Mouse (Mus musculus): Measurements from ENCODE around the gene Ifnlr1. TPM values are rescaled to one million over a fixed set of nuclear protein-coding genes. Genes with fewer than 3 reads are reported as not detected.
"Not testable (repeated sequence)": the region's sequence is repeated elsewhere in the genome, so short reads cannot be mapped to it uniquely, and the experiment has no call there.

The Ifnlr1 gene
- under 1 TPM; 0.24 to 0.26 TPM for total RNA-seq (2021)

GRCm38 (mm10) chr4:135685906-135686567 is at the start of gene Ifnlr1:
Gene Ifnlr1, plus strand, starts transcription at chr4:135686287.
- peak in 1 of 2 experiments; percentile 57 for DNase-seq (ENCODE audit: extremely low spot score in 1 of 2, low spot score in 2 of 2)
- intact Hi-C loops (cut with DNase I): no loop called here

DNA sequence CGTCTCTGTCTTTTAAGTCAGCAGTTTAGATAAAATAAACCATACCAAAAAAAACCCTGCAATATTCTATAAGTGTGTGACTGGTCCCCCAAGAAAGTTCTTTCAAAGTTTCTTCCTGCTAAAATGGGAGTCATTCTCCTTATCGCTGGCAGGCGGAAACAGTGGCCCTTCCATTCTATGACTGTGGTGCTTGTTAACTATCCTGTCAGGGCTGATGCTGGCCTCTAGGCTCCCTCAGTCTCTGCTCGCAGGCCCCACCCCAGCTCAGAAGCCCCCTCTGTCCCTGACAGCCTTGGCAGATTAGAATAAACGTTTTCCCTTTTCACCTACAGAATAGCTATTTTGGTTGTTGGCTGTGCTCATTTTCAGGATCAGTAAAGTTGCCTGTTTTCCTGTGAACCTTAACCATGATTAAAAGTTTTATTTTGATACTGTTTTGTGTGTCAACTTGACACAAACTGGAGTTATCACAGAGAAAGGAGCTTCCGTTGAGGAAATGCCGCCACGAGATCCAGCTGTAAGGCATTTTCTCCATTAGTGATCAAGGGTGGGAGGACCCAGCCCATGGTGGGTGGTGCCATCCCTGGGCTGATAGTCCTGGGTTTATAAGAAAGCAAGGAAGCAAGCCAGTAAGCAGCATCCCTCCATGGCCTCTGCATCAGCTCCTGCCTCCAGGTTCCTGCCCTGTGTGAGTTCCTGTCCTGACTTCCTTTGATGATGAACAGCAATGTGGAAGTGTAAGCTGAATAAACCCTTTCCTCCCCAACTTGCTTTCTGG is 44.6 kb upstream of the Ifnlr1 start:
- intact Hi-C loops (cut with DNase I): not testable (repeated sequence)

DNA sequence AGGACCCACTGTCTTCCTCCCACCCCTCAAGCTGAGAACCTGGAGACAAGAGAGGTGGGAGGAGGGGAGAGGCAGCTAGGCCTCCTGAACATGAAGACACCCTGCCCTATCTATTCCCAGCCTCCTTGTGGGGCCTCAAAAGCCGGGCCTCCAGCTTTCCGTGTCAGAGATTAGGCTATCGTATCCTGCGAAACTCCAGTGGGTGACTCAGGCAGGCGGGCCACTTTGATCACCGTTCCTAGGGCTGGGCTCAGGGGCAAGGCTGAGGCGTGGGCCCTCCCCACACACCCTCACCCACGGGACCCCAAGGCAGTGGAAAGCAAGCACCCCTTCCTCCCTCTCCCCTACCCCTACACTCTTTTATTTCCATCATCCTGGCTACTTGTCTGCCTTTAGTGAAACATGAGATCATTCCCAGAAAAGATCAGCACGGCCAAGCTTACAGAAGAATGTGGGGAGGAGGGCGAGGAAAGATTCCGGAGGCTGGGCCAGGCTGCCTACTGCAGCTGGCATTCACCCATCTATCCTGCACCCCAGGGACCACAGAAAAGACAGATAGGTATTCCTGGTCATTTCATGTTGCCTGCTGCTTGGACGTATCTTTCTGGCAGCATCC is 41.0 kb upstream of the Ifnlr1 start:
- intact Hi-C loops (cut with DNase I): no loop called here
- DNase-seq (ENCODE audit: extremely low spot score in 1 of 2, low spot score in 2 of 2): no peak

More for the DNA sequence above, 44.6 kb upstream of the Ifnlr1 start:
- DNase-seq (ENCODE audit: extremely low spot score in 1 of 2, low spot score in 2 of 2): not testable (repeated sequence)

DNA sequence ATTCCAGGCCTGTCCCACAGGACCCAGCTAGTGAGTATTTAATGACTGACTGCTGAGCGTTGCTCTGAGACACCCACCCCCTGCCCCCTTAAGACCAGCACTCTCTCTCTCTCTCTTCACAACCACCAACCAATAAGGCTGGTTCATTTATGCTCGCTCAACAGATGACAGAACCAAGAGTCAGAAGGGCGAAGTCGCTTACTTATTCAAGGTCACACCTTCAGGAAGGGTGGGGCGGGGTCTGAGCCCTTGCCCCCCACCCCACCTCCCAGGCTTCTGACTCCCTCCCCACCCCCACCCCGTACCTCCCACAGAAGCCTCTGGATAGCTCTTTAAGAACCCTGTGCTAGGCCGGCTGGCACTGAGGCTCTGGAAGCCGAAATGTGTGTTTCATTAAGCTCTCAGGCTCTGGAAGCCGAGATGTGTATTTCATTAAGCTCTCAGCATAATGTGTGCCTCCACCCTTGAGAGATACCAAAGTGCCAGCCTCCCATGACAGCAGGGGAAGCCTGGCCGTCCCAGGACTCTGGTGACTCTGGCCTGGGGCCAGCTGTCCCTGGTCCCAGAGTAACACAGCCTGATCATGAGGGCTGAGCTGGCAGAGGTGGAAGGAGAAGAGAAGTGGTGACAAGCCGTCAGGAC is 33.0 kb upstream of the Ifnlr1 start:
- peak in 1 of 2 experiments; percentile 41 for DNase-seq (ENCODE audit: extremely low spot score in 1 of 2, low spot score in 2 of 2)
- intact Hi-C loops (cut with DNase I): no loop called here

- no peak for DNase-seq (ENCODE audit: extremely low spot score in 1 of 2, low spot score in 2 of 2)
- intact Hi-C loops (cut with DNase I): no loop called here
Observed at GRCm38 (mm10) chr4:135653956-135654355, 32.1 kb upstream of the Ifnlr1 start.

GRCm38 (mm10) chr4:135655499-135655898 is 30.6 kb upstream of the Ifnlr1 start:
- peak in 1 of 2 experiments; percentile 65 for DNase-seq (ENCODE audit: extremely low spot score in 1 of 2, low spot score in 2 of 2)
- intact Hi-C loops (cut with DNase I): no loop called here

GRCm38 (mm10) chr4:135656094-135656589 is 29.9 kb upstream of the Ifnlr1 start:
- DNase-seq (ENCODE audit: extremely low spot score in 1 of 2, low spot score in 2 of 2): peak in 1 of 2 experiments; percentile 57
- intact Hi-C loops (cut with DNase I): no loop called here

GRCm38 (mm10) chr4:135658484-135658883 is 27.6 kb upstream of the Ifnlr1 start:
- no peak for DNase-seq (ENCODE audit: extremely low spot score in 1 of 2, low spot score in 2 of 2)

GRCm38 (mm10) chr4:135658899-135659298 is 27.2 kb upstream of the Ifnlr1 start:
- no peak for DNase-seq (ENCODE audit: extremely low spot score in 1 of 2, low spot score in 2 of 2)
- intact Hi-C loops (cut with DNase I): no loop called here

More at GRCm38 (mm10) chr4:135658484-135658883, 27.6 kb upstream of the Ifnlr1 start:
- intact Hi-C loops (cut with DNase I): no loop called here

- peak in 1 of 2 experiments; percentile 51 for DNase-seq (ENCODE audit: extremely low spot score in 1 of 2, low spot score in 2 of 2)
- intact Hi-C loops (cut with DNase I): loop anchor here (10.0 kb wide), 1 partner anchor 276 kb away; no protein-coding TSS in a partner anchor
Observed at GRCm38 (mm10) chr4:135661082-135661809, 24.8 kb upstream of the Ifnlr1 start.

DNA sequence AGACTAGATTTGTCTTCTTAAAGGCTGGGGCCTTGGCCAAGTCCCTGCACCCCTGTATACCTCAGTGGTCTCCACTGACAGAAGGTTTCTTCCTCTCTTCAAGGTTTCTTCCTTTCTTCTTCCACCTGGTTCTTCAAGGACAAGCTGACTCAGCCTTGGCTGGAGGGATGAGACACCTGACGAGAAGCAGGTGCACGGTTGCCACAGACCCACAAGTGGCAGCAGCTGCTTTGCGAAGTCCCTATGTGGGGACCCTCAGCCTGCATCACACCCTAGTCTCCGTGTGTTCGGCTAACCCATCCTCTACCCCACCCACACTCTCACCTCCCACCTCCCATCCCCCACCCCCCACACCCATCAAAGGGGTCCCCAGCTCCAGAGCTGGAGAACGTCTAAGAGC is 24.1 kb upstream of the Ifnlr1 start:
- intact Hi-C loops (cut with DNase I): loop anchor here (10.0 kb wide), 1 partner anchor 277 kb away; no protein-coding TSS in a partner anchor

DNA sequence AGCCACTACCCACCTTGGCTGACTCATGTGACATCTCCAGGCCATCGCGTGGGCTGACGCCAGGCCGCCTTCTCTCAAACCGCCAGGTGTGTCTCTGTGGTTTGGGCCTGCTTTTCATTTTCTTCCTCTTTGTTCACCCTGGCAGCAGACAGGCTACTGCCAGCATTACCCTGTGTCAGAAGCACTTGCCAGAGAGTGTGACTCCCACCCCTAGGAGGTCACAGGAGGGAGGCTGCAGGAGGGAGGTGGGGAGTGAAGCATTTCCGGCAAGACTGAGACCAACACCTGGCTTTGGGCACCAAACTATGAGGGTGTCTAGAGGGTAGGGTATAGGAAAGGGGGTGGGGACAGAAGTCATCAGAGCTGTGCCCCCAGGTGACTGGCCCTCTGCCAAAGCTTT is 21.4 kb upstream of the Ifnlr1 start:
- intact Hi-C loops (cut with DNase I): loop anchor here (10.0 kb wide), 1 partner anchor 280 kb away; no protein-coding TSS in a partner anchor
- no peak for DNase-seq (ENCODE audit: extremely low spot score in 1 of 2, low spot score in 2 of 2)

More for the DNA sequence above, 24.1 kb upstream of the Ifnlr1 start:
- no peak for DNase-seq (ENCODE audit: extremely low spot score in 1 of 2, low spot score in 2 of 2)

DNA sequence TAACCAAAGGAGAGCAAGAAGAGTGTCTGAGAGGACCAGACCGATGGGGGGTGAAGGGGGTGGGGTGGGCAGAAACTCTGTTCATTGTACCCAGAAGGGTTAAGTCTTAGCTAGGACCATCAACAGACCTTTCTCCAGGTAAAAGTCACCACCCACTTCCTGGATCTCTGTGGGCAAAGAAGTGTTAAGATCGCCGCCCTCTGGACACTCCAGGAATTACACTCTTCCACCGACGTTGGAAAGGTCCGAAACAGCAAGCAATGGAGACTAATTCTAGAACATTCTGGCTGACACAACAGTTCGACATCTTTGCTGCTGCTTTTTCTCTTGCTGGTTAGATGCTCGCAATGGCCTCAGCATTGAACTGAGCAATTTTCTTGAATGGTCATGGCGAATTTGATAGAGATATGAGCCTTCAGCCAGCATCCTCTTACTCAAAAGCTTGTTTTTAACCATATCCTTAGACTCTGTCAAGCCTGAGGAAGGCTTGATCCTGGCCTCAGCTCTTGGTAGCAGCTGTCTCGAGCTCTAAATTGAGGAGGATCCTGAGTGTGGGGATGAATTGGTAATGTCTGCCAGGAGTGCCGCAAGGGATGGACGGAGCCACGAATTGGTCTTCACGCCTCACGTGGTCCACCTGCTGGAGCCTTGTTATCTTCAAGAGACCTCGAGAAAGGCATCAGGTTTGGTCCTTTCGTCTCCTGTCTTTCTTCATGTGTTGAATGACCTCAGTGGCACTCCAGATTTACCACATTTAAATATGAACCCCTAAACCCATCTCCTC is 19.7 kb upstream of the Ifnlr1 start:
- intact Hi-C loops (cut with DNase I): loop anchor here (10.0 kb wide), 1 partner anchor 282 kb away; no protein-coding TSS in a partner anchor

DNA sequence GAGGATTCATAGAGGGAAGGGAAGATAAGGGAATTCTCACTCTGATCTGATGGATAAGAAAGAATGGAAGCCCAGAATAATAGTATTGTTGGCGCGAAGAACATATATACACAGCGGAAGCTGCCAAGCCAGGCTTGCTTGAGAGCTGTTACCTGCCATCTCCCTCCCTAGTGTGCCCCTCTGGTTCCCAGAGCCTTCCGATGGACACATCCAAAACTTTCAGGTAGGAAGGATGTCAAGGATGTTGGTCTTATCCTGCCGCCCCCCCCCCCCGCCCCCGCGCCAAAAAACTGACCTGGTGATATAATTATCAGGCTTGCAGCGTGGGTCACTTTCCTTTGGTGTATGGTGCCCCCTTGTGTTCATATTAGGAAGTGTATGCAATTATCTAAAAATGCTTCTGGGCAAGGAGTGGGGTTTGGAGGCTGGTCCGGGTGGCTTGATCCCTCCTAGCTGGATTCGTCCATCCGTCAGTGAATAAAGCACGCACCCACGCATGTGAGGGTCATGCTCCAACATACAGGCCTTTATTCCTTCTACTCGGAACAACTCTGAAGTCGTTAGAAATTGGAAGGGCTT is 18.7 kb upstream of the Ifnlr1 start:
- intact Hi-C loops (cut with DNase I): loop anchor here (1.0 to 10.0 kb wide), 2 partner anchors 159 to 283 kb away; no protein-coding TSS in a partner anchor
- peak in 1 of 2 experiments; percentile 31 for DNase-seq (ENCODE audit: extremely low spot score in 1 of 2, low spot score in 2 of 2)

More for the DNA sequence above, 19.7 kb upstream of the Ifnlr1 start:
- no peak for DNase-seq (ENCODE audit: extremely low spot score in 1 of 2, low spot score in 2 of 2)

DNA sequence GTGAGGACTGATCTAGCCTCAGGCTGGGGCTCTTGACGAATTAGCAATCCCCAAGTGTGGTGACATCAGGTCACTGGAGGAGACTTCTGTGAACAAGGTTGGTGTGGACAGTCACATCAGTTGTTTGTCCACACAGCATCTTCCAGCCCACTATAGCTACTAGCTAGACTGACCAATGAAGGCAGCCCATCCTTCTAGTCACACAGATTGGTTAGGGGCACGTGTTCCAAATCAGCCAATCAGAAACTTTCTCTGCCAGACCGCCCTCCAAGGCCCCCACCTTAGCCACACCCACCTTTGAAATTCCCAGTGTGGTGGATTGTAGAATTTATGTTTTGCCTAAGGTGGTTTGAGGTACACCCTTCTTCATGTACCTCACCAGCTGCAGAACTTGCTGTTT is 12.6 kb upstream of the Ifnlr1 start:
- intact Hi-C loops (cut with DNase I): no loop called here
- no peak for DNase-seq (ENCODE audit: extremely low spot score in 1 of 2, low spot score in 2 of 2)

DNA sequence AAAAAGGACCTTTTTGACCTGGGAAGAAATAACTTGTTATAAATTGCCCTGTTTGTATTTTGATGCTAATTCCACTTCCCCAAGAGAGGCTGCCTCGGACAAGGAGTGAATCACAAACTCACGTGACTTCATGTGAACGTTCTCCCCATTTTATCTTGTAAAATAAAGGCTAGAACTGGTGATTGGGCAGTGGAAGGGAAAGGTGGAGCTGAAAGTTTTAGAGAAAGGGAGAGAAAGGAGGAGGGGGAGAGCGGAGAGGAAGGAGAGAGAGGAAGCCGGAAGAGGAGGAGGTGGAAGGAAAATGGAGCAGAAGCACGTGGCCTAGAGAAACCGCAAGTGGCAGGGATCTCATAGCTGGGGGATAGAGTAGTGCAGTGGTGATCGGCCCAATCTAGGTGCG is 11.1 kb upstream of the Ifnlr1 start:
- no peak for DNase-seq (ENCODE audit: extremely low spot score in 1 of 2, low spot score in 2 of 2)
- intact Hi-C loops (cut with DNase I): no loop called here

- DNase-seq (ENCODE audit: extremely low spot score in 1 of 2, low spot score in 2 of 2): no peak
- intact Hi-C loops (cut with DNase I): no loop called here
Observed at GRCm38 (mm10) chr4:135676476-135676875, 9.6 kb upstream of the Ifnlr1 start.
